Mouse (Mus musculus) brain, embryonic 18.5 days (tissue): ENCODE data around the gene Polr2c.
A peak's percentile ranks its signal among the peaks of the same experiment; 100 is the strongest.
"Not testable (repeated sequence)": the region's sequence is repeated elsewhere in the genome, so short reads cannot be mapped to it uniquely, and the experiment has no call there.

Experiments
- DNase-seq: peaks from one replicate; pipeline ENCODE4 v3.0.0-alpha.2; 2012; ENCODE audit warnings: low read depth, low spot score

Polr2c gene

GRCm38 (mm10) chr8:94838600-94838999 lies 18.6 kb upstream of the Polr2c start:
- DNase-seq: no peak

GRCm38 (mm10) chr8:94841183-94841582 lies 16.1 kb upstream of the Polr2c start:
- DNase-seq: no peak

- DNase-seq: no peak
Measured at GRCm38 (mm10) chr8:94850049-94850448, 7.2 kb upstream of the Polr2c start.

GRCm38 (mm10) chr8:94854761-94855160 lies 2.5 kb upstream of the Polr2c start:
- DNase-seq: not testable (repeated sequence)

GRCm38 (mm10) chr8:94857011-94857345 lies 272 bp upstream of the Polr2c start:
- DNase-seq: no peak

- no peak for DNase-seq
Measured at GRCm38 (mm10) chr8:94861352-94861910, 4.2 kb downstream of the Polr2c start.

- no peak for DNase-seq
Measured at GRCm38 (mm10) chr8:94862487-94863220, 5.4 kb downstream of the Polr2c start.

GRCm38 (mm10) chr8:94863897-94864673 lies 6.8 kb downstream of the Polr2c start:
- DNase-seq: no peak

- no peak for DNase-seq
Measured at GRCm38 (mm10) chr8:94865292-94865691, 8.0 kb downstream of the Polr2c start.

- DNase-seq: no peak
Measured at GRCm38 (mm10) chr8:94866921-94867320, 9.7 kb downstream of the Polr2c start.

GRCm38 (mm10) chr8:94869146-94869545 lies 11.9 kb downstream of the Polr2c start:
- DNase-seq: no peak

- DNase-seq: no peak
Measured at GRCm38 (mm10) chr8:94870003-94870402, 12.8 kb downstream of the Polr2c start.

- no peak for DNase-seq
Measured at GRCm38 (mm10) chr8:94870474-94871107, 13.3 kb downstream of the Polr2c start.

- peak; percentile 89 for DNase-seq
Measured at GRCm38 (mm10) chr8:94871108-94871894, 14.1 kb downstream of the Polr2c start.

- DNase-seq: no peak
Measured at GRCm38 (mm10) chr8:94872156-94872555, 14.9 kb downstream of the Polr2c start.

GRCm38 (mm10) chr8:94872576-94872975 lies 15.3 kb downstream of the Polr2c start:
- no peak for DNase-seq

GRCm38 (mm10) chr8:94874358-94874757 lies 17.1 kb downstream of the Polr2c start:
- no peak for DNase-seq

- no peak for DNase-seq
Measured at GRCm38 (mm10) chr8:94875096-94875870, 18.0 kb downstream of the Polr2c start.

GRCm38 (mm10) chr8:94875871-94876150 lies 18.6 kb downstream of the Polr2c start:
- no peak for DNase-seq

- no peak for DNase-seq
Measured at GRCm38 (mm10) chr8:94876197-94876730, 19.0 kb downstream of the Polr2c start, which contains the start of gene Dok4. Gene Dok4 (minus strand): TSS chr8:94876330.

- DNase-seq: no peak
Measured at GRCm38 (mm10) chr8:94876820-94877219, 19.6 kb downstream of the Polr2c start.
